ENCODE assay signal across 13 mouse cellular contexts in the genomic region with DNA sequence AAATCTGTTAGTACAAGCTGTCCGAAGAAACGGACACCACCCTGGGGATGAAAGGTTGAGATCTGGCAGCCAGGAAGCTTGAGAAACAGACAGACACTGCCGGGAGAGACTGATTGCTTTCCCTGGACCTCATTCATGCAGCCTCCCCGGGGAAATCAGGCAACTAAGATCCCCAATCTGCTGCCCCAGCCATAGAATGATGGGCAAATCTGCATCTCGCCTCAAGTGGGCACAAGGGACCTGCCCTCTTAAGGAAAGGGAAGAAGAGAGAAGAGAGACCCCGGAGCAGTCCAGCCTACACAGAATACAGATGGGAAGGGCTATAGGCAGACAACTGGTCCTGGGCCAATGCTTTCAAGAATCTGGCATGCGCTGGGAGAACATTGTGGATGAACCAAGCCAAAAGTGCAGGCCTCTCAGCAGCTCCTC. TPM values are rescaled to one million over a fixed set of nuclear protein-coding genes. Genes with fewer than 3 reads are reported as not detected.
DNase-seq lines count a peak whose midpoint lies in the region; ATAC-seq and TF ChIP-seq lines count a peak whose summit lies in the region.
"Had no signal": no experiment of that assay in that cellular context is flagged by ENCODE, and none has a peak within 500 bp of the region (broad histone marks: within the 10 kb centered on the region; RNA-seq: fewer than 3 reads in every experiment).

No protein-coding gene starts in this region.

- H3K27ac ChIP-seq in neural tube, embryonic 11.5 days (ENCODE audit: low read depth, low read length) = no peak overlapping the region
- no peak overlapping the region for H3K27ac ChIP-seq in midbrain, postnatal 0 days (ENCODE audit: low read depth, low read length)
- H3K27ac ChIP-seq in stomach, postnatal 0 days (replicated peaks) = no peak overlapping the region
- H3K27ac ChIP-seq: forebrain, embryonic 12.5 days had no signal

- no peaks in the 10 kb centered on the region for H3K9me3 ChIP-seq in neural tube, embryonic 11.5 days (ENCODE audit: control insufficient read depth, low read length)
- H3K9me3 ChIP-seq in midbrain, postnatal 0 days (ENCODE audit: low read length) = no peaks in the 10 kb centered on the region
- H3K9me3 ChIP-seq in stomach, postnatal 0 days (ENCODE audit: control insufficient read depth, low read length) = no peaks in the 10 kb centered on the region
- H3K9me3 ChIP-seq: forebrain, embryonic 12.5 days had no signal

- no peak overlapping the region for H3K9ac ChIP-seq in neural tube, embryonic 11.5 days (ENCODE audit: low read length)
- H3K9ac ChIP-seq in midbrain, postnatal 0 days (replicated peaks; ENCODE audit: low read length, poor library complexity, severe bottlenecking) = no peak overlapping the region
- no peak overlapping the region for H3K9ac ChIP-seq in stomach, postnatal 0 days (ENCODE audit: low read length)
- H3K9ac ChIP-seq: forebrain, embryonic 12.5 days had no signal

- H3K4me1 ChIP-seq in neural tube, embryonic 11.5 days (ENCODE audit: control insufficient read depth, insufficient read depth, low read length) = no peaks in the 10 kb centered on the region
- no peaks in the 10 kb centered on the region for H3K4me1 ChIP-seq in midbrain, postnatal 0 days (ENCODE audit: insufficient read depth, low read length)
- no peaks in the 10 kb centered on the region for H3K4me1 ChIP-seq in stomach, postnatal 0 days (replicated peaks; ENCODE audit: control insufficient read depth, insufficient read depth)

- no peak for TF ChIP-seq CTCF in midbrain, postnatal 0 days (IDR thresholded peaks at IDR 0.05)
- TF ChIP-seq CTCF in stomach, postnatal 0 days (IDR thresholded peaks at IDR 0.05; ENCODE audit: low read depth) = no peak

- no peak overlapping the region for H3K4me3 ChIP-seq in neural tube, embryonic 11.5 days (ENCODE audit: low read depth, low read length)
- H3K4me3 ChIP-seq in midbrain, postnatal 0 days (ENCODE audit: low read depth, low read length) = no peak overlapping the region
- H3K4me3 ChIP-seq in stomach, postnatal 0 days (ENCODE audit: low read depth, low read length) = no peak overlapping the region
- H3K4me3 ChIP-seq: forebrain, embryonic 12.5 days had no signal

- no peak for DNase-seq in cerebellum, adult 8-10 months
- peak; percentile 59 for DNase-seq in neural tube, embryonic 11.5 days (ENCODE audit: low spot score)
- DNase-seq in neural tube, embryonic 10.5 days (ENCODE audit: extremely low spot score, low spot score) = no peak
- peak; percentile 45 to 56 for DNase-seq in heart, postnatal 10 days
- peak; percentile 73 for DNase-seq in midbrain, postnatal 0 days (ENCODE audit: low spot score)
- no peak for DNase-seq in stomach, postnatal 0 days (ENCODE audit: low spot score)
- DNase-seq in kidney, adult 18-20 months = no peak

- no peaks in the 10 kb centered on the region for H3K27me3 ChIP-seq in neural tube, embryonic 11.5 days (ENCODE audit: control insufficient read depth, insufficient read depth, low read length)
- H3K27me3 ChIP-seq in midbrain, postnatal 0 days (ENCODE audit: insufficient read depth, low read length) = no peaks in the 10 kb centered on the region
- H3K27me3 ChIP-seq in stomach, postnatal 0 days (ENCODE audit: control insufficient read depth, insufficient read depth, low read length) = no peaks in the 10 kb centered on the region
- H3K27me3 ChIP-seq: forebrain, embryonic 12.5 days; Patski had no signal

- no peaks in the 10 kb centered on the region for H3K36me3 ChIP-seq in neural tube, embryonic 11.5 days (ENCODE audit: control insufficient read depth, insufficient read depth, low read length)
- H3K36me3 ChIP-seq in midbrain, postnatal 0 days (ENCODE audit: insufficient read depth, low read length) = no peaks in the 10 kb centered on the region
- no peaks in the 10 kb centered on the region for H3K36me3 ChIP-seq in stomach, postnatal 0 days (ENCODE audit: control insufficient read depth, insufficient read depth, low read length)
- H3K36me3 ChIP-seq: forebrain, embryonic 12.5 days had no signal

- H3K4me2 ChIP-seq in neural tube, embryonic 11.5 days (ENCODE audit: low read depth) = no peak overlapping the region
- H3K4me2 ChIP-seq in midbrain, postnatal 0 days (ENCODE audit: low read depth, low read length, poor library complexity, severe bottlenecking) = no peak overlapping the region
- no peak overlapping the region for H3K4me2 ChIP-seq in stomach, postnatal 0 days (replicated peaks; ENCODE audit: low read depth)
- H3K4me2 ChIP-seq: forebrain, embryonic 12.5 days had no signal

- intact Hi-C loops in heart, postnatal 10 days (cut with DNase I) = no loop called here

- ATAC-seq in cerebellum, adult (ENCODE audit: insufficient number of reproducible peaks, low FRiP score, low TSS enrichment) = 0 out of 2 replicates have a peak, but pooled peaks have one; percentile 31
- ATAC-seq in neural tube, embryonic 11.5 days (ENCODE audit: insufficient read depth, low FRiP score, low TSS enrichment) = no peak
- ATAC-seq in midbrain, postnatal 0 days (ENCODE audit: low FRiP score) = no peak; the same call in 1 of the 2 replicates
- no peak for ATAC-seq in stomach, postnatal 0 days (ENCODE audit: low FRiP score, low TSS enrichment)
- ATAC-seq: inflammation-experienced regulatory T-cells, adult 6 months; Patski had no signal

- 51% methylated on average over 7 of the region's 7 CpGs for WGBS in neural tube, embryonic 11.5 days
- 48% methylated on average over 7 of the region's 7 CpGs for WGBS in midbrain, postnatal 0 days
- WGBS in stomach, postnatal 0 days = 63% methylated on average over 7 of the region's 7 CpGs

- TF ChIP-seq EP300 in stomach, postnatal 0 days (optimal IDR thresholded peaks at IDR 0.05) = no peak

RNA-seq across cellular contexts. Expression of a gene that starts 37.4 kb away (rescaled TPM):
- 43.6 and 44.1 TPM in 2 replicates for polyA plus RNA-seq in neural tube, embryonic 11.5 days (2014; fragmentation: Nextera tagmentation; extraction: Ambion mirVana)
- total RNA-seq in heart, postnatal 10 days (2021) = 10 to 100 TPM; 30.2 to 30.4 TPM
- 22.4 and 23.7 TPM in 2 replicates for total RNA-seq in midbrain, postnatal 0 days (2014; rRNA removed)
- polyA plus RNA-seq in midbrain, postnatal 0 days (2015; fragmentation: Nextera tagmentation; extraction: Ambion mirVana) = 31.2 and 34.7 TPM in 2 replicates
- 27.1 and 29.7 TPM in 2 replicates for polyA plus RNA-seq in stomach, postnatal 0 days (2015; fragmentation: Nextera tagmentation; extraction: Ambion mirVana)

RNA-seq across cellular contexts. Expression of a gene that starts 44.0 kb away (rescaled TPM):
- not detected in 2 replicates for polyA plus RNA-seq in neural tube, embryonic 11.5 days (2014; fragmentation: Nextera tagmentation; extraction: Ambion mirVana)
- total RNA-seq in heart, postnatal 10 days (2021) = not detected
- total RNA-seq in midbrain, postnatal 0 days (2014; rRNA removed) = not detected in 2 replicates
- polyA plus RNA-seq in midbrain, postnatal 0 days (2015; fragmentation: Nextera tagmentation; extraction: Ambion mirVana) = not detected in 2 replicates
- not detected in 2 replicates for polyA plus RNA-seq in stomach, postnatal 0 days (2015; fragmentation: Nextera tagmentation; extraction: Ambion mirVana)
- total RNA-seq: layer of hippocampus, postnatal 25 days had no signal
- polyA plus RNA-seq: forebrain, embryonic 12.5 days; inflammation-experienced regulatory T-cells, adult 6 months; Patski; stomach, embryonic 16.5 days had no signal

Comparison
In these comparisons a context has a peak if more than half of its experiments do, and no peak if none do; other contexts are left out.
1. DNase-seq: peak in neural tube, embryonic 11.5 days (single experiment), heart, postnatal 10 days (2 of 2) and midbrain, postnatal 0 days (single experiment); none in cerebellum, adult 8-10 months (single experiment), neural tube, embryonic 10.5 days (single experiment), stomach, postnatal 0 days (single experiment) and kidney, adult 18-20 months (single experiment).